Mouse (Mus musculus) embryonic fibroblast, embryonic 13.5 days (primary cell): ENCODE measurements around the gene Zbtb32. TPM values are rescaled to one million over a fixed set of nuclear protein-coding genes. Genes with fewer than 3 reads are reported as not detected.
A peak's percentile ranks its signal among the peaks of the same experiment; 100 is the strongest.

Source experiments
- H3K27ac ChIP-seq: 2 replicates; pipeline ENCODE4 v1.5.1; 2012; ENCODE audit warnings: low read length, control low read depth, inconsistent platforms; ENCODE audit not compliant: insufficient read depth
- H3K4me1 ChIP-seq: 2 replicates; pipeline ENCODE4 v1.6.1; 2011; ENCODE audit warnings: low read length; ENCODE audit not compliant: control insufficient read depth, insufficient read depth
- H3K4me3 ChIP-seq: 2 replicates; pipeline ENCODE4 v1.5.1; 2011; ENCODE audit warnings: mild to moderate bottlenecking, control low read depth, low read length; ENCODE audit not compliant: insufficient read depth
- CTCF ChIP-seq: IDR thresholded peaks from 2 replicates; pipeline ENCODE4 v1.5.1; 2011; ENCODE audit warnings: mild to moderate bottlenecking, control low read depth, low read length, moderate library complexity, borderline replicate concordance; ENCODE audit not compliant: insufficient read depth
- POLR2A ChIP-seq: IDR thresholded peaks from 2 replicates; pipeline ENCODE4 v1.6.1; 2011; ENCODE audit warnings: low read depth, mild to moderate bottlenecking, control low read depth, low read length, moderate library complexity
- polyA plus RNA-seq: library from polyadenylated mRNA; stranded (reverse); fragments of >200 nt; gene quantifications from 2 replicates; pipeline ENCODE4 v1.2.4, GENCODE M21; 2011; ENCODE audit warnings: low read depth; ENCODE audit not compliant: missing spikeins, insufficient read length

The Zbtb32 gene
- polyA plus RNA-seq, 1 experiment, result not detected

DNA sequence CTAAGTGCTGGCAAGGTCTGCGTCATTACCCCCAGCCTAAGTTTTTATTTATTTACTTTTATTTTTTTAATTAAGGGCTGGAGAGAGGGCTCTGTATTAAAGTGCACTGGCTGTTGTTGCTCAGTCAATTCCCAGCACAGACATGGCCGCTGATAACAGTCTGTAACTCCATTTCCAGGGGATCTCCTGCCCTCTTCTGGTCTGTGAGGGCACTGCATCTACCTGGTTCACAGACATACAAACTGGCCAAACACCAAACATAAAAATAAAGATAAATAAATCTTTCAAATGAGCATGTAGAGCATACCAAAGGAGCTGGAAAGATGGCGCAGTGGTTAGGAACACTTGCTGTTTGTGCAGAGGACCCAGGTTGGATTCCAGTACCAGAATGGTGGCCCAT lies 20.5 kb upstream of the Zbtb32 start:
- Histone ChIP-seq H3K4me1 (no peaks in the 10 kb centered on the region), H3K27ac (no peak overlapping the region), H3K4me3 (no peak overlapping the region)
- TF ChIP-seq CTCF, result 0 out of 2 replicates have a peak, but pooled peaks have one; percentile 27
- TF ChIP-seq POLR2A, result no peak

DNA sequence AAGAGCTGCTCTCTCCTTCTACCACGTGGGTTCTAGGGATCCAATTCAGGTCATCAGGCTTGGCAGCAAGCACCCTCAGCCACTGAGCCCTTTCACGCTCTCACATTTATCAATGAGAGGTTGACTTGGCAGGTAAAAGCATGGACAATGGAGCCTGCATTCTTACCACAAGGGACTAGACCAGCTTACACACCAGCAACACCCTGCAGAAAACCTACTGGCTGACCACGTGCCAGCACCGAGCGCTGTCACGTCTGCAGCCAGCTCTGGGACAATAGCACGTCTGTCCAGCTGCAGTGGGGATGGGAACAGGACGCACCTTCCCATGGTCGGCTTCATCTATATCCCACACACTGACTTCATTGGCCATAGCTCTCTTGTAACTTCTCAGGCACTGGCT lies 19.9 kb upstream of the Zbtb32 start:
- TF ChIP-seq CTCF (no peak), POLR2A (no peak)
- no peak overlapping the region for H3K4me3 ChIP-seq
- no peak overlapping the region for H3K27ac ChIP-seq
- no peaks in the 10 kb centered on the region for H3K4me1 ChIP-seq

DNA sequence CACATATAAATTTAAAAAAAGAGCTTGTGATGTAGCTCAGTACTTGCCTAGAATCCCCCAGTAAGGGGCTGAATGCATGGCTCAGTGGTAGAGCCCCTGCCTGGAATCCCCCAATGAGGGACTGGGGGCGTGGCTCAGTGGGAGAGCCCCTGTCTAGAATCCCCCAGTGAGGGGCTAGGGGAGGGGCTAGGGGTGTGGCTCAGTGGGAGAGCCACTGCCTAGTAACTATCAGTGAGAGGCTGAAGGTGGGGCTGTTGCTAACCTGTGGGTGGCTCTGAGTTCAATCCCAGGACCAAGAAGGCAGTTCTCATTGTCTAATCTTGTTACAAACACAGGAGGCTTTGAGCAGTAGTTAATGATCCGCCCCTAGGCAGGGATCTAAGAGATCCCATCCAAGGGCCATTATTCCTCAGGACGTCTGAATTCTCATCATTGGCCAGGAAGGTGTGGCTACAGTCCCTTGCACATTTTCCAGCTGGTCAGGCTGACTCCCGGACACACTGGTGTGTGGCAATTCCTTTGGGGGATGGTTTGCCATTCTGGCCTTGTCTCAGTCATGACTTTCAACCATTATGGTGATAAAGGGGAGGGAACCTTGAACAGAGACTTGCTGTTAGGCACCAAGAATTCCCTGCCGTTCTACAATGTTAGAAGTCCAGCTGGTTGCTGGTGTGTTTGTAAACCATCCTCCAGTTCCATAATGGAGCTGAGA lies 16.5 kb upstream of the Zbtb32 start:
- H3K4me1 ChIP-seq, result no peaks in the 10 kb centered on the region
- H3K4me3 ChIP-seq, result no peak overlapping the region
- TF ChIP-seq CTCF, result no peak
- TF ChIP-seq POLR2A, result no peak
- no peak overlapping the region for H3K27ac ChIP-seq

DNA sequence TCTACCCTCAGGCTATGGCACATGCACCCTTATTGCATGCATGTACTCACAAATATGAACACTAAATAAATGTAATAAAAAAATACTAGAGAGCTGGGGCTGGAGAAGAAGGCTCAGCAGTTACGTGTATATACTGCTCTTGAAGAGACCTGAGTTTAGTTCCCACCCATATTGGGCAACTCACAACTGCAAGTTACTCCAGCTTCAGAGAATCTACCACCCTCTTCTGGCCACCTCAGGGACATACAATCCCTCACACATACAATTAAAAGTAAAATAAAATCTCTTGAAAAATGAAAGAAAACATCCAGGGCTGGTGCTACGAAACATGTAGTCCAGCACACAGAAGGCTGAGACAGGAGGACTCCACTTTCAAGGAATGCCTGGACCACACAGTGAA lies 15.7 kb upstream of the Zbtb32 start:
- Histone ChIP-seq H3K4me3 (no peak overlapping the region), H3K27ac (no peak overlapping the region), H3K4me1 (no peaks in the 10 kb centered on the region)
- TF ChIP-seq POLR2A (no peak), CTCF (no peak)

DNA sequence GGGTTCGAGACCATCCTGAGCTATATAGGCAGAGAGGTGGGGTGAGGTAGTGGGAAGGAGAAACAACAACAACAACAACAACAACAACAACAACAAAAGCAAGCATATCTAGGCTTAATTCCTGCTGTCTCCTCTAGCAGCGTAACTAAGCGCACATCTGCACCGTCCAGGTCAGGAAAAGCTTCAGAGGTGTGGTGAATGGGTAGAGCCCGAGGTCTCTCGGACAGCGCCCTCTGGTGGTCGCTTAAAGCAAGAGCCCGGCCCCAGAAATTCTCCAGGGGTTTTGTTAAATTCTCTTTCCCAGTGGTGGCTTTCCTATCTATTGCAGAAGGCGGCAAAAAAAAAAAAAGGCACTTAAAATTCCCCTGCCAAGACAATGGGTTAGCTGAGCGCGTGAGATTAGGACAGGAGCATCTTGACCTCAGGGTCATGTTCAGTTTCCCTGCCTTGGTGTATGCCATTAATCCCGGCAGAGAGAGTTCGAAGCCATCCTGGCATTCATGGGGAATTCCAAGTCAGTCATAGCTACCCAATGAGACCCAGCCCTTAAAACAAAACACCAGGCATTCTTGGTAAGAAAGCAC lies 14.9 kb upstream of the Zbtb32 start:
- H3K4me1 ChIP-seq, result no peaks in the 10 kb centered on the region
- TF ChIP-seq POLR2A, result no peak
- peak; percentile 24; the same call in 1 of the 2 replicates for TF ChIP-seq CTCF
- H3K27ac ChIP-seq, result no peak overlapping the region
- no peak overlapping the region for H3K4me3 ChIP-seq

DNA sequence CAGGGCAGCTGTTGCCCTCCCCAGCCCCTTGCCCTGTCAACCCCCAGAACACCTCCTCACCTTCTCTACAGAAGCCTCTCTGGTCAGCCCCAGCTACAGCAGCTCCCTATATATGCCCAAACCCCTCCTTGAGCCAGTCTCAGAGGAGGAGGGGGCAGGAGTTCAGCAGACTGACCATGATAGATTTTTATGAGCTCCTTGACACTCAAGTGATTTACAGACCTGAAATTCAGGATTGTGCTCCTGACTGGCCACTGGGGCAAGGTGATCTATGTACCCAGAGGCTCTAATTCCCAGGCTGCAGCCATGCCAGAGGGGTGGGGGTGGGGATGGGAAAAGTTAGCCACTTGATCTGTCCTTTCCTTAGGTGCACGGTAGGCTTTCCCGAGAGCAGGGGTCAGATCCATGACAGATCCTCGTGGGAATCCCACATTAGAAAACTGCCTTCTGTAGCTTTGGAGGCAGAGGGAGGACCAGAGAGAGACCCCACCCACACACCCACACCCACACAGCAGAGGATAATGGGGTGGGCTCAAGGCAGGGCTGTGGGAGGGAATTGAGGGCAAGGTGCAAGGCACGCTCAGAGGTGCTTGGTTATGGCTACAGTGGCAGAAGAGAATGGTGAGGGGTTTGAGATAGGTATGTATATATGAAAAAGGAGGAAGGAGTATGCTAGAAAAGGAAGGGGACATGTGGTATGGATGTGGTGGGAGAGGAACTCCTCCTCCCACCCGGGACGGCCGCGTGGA lies 14.1 kb upstream of the Zbtb32 start, which contains the start of gene Upk1a:
Gene Upk1a (minus strand): TSS at position 194 of the 749 bp plus-strand sequence.
- H3K4me1 ChIP-seq, result no peaks in the 10 kb centered on the region
- no peak within 1 kb of the TSS for H3K4me3 ChIP-seq
- TF ChIP-seq CTCF (no peak), POLR2A (no peak)
- H3K27ac ChIP-seq, result no peak within 1 kb of the TSS

DNA sequence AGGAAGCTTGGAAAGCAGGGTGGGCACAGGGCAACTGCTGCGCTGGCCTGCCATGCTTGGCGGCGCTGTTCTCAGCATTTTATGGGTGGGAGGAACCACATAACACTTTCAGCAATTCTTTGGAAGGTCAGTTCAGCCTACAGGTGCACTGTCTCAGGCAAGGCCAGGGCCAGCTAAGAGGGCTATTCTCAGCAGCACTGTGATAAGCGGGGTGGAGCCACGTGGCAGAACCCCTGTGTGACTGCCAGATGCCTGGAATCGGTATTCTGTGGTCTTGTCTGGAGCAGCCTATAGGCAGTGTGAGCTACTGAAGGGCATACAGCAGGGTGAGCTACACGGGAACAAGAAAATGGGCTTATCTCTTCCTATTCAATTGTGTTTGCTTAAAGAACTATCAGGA lies 11.3 kb upstream of the Zbtb32 start:
- no peaks in the 10 kb centered on the region for H3K4me1 ChIP-seq
- no peak overlapping the region for H3K4me3 ChIP-seq
- TF ChIP-seq POLR2A, result no peak
- TF ChIP-seq CTCF, result no peak
- H3K27ac ChIP-seq, result no peak overlapping the region

DNA sequence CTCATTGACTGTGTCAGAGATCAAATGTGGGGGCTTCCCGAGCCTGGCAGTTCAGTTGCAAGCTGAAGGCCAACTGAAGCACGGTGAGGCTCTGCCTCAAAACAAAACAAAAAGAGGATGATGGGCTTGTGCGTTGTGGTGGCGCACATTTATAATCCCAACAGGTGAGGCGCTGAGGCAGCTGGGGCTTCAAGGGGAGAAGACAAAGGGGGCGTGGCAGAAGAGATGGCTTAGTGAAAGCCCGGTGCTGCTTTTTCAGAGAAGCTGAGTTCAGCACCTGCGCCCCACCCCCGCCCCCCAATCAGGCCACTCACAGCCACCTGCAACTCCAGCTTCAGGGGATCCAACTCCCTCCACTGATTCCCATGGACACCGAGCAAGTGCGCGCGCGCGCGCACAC lies 9.8 kb upstream of the Zbtb32 start:
- Histone ChIP-seq H3K27ac (no peak overlapping the region), H3K4me3 (no peak overlapping the region), H3K4me1 (no peaks in the 10 kb centered on the region)
- TF ChIP-seq CTCF (no peak), POLR2A (no peak)

DNA sequence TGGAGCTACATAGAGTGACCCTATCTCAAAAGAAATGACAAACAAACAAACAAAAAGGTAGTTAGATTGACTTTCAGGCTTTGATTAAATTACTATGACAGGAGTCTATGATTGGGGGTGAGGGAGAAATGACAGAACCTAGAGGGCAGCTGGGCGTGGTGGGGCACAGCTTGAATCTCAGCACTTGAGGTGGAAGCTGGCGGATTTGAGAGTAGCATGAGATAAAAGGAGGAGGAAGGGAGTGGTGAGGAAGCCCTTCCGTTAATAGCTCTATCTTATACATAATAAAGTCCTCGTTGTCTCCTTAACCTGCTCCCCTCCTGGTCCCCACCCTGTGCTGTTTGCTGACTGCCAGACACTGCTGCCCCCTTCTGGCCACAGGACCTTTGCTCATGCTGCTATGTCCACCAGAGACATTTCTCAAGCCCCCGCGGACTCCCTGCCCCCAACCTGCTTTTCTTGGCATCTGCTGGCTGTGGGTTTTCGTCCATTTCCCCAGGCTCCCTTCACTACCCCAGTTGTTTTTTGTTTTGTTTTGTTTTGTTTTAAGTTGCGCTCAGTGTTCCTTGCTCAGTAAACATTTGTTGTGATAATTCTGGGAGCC lies 9.1 kb upstream of the Zbtb32 start:
- TF ChIP-seq POLR2A, result no peak
- peak; percentile 75 for TF ChIP-seq CTCF
- H3K4me3 ChIP-seq, result no peak overlapping the region
- no peak overlapping the region for H3K27ac ChIP-seq
- no peaks in the 10 kb centered on the region for H3K4me1 ChIP-seq

DNA sequence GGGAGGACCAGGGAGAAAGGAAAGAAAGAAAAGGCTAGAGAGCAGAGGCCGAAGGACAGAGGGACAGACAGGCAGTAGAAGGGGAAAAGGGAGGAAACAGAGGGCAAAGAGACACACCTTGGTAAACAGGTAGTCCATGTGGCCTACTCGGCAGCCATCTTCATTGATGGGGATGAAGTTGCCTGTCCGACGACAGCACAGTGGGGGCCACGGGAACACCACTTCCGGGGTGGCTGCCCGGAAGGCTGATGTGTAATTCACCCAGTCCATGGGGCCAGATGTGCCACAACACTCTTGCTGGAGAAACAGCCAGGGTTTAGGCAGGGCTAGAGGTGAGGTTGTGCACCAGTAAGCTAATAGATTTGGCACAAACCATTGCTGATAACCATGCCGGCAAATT lies 6.2 kb upstream of the Zbtb32 start:
- no peak overlapping the region for H3K27ac ChIP-seq
- H3K4me1 ChIP-seq, result no peaks in the 10 kb centered on the region
- H3K4me3 ChIP-seq, result no peak overlapping the region
- TF ChIP-seq POLR2A, result no peak
- no peak for TF ChIP-seq CTCF
